Mouse (Mus musculus) bone marrow, adult 2 months (tissue): ENCODE results near the gene Fgf22. TPM values are rescaled to one million over a fixed set of nuclear protein-coding genes. Genes with fewer than 3 reads are reported as not detected.

Source experiments
- H3K27ac ChIP-seq: fragments of 200-500 bp; 2 replicates; pipeline ENCODE4 v1.5.1; 2012; ENCODE audit warnings: low read depth, mild to moderate bottlenecking, control low read depth, inconsistent platforms, low read length; ENCODE audit not compliant: control insufficient read depth, poor library complexity, insufficient read depth
- H3K4me1 ChIP-seq: fragments of 200-500 bp; 2 replicates; pipeline ENCODE4 v1.6.1; 2011; ENCODE audit warnings: low read length; ENCODE audit not compliant: control insufficient read depth, insufficient read depth
- H3K4me3 ChIP-seq: fragments of 200-500 bp; replicated peaks from 2 replicates; pipeline ENCODE3; 2011; ENCODE audit warnings: mild to moderate bottlenecking, low read depth, low read length, control low read depth; ENCODE audit not compliant: control insufficient read depth
- CTCF ChIP-seq: fragments of 200-500 bp; IDR thresholded peaks from 2 replicates; pipeline ENCODE4 v1.5.1; 2011; ENCODE audit warnings: low read length, control low read depth; ENCODE audit not compliant: control insufficient read depth, insufficient read depth
- POLR2A ChIP-seq: fragments of 200-500 bp; IDR thresholded peaks from 2 replicates; pipeline ENCODE4 v1.6.1; 2011; ENCODE audit warnings: low read depth, mild to moderate bottlenecking, control low read depth, low read length, borderline replicate concordance; ENCODE audit not compliant: control insufficient read depth
- WGBS: fragments of 180-500 bp; shearing (Covaris S2); methylation state at CpG from one replicate; pipeline ENCODE4 v1.1.7; 2018; 5-methylcytosine and 5-hydroxymethylcytosine counted together
- polyA plus RNA-seq: library from polyadenylated mRNA; stranded (reverse); fragments of >200 nt; gene quantifications from 2 replicates; pipeline ENCODE4 v1.2.4, GENCODE M21; 2011; ENCODE audit warnings: low replicate concordance; ENCODE audit not compliant: missing spikeins, insufficient read depth, insufficient read length

The Fgf22 gene
- polyA plus RNA-seq, 1 experiment: not detected

DNA sequence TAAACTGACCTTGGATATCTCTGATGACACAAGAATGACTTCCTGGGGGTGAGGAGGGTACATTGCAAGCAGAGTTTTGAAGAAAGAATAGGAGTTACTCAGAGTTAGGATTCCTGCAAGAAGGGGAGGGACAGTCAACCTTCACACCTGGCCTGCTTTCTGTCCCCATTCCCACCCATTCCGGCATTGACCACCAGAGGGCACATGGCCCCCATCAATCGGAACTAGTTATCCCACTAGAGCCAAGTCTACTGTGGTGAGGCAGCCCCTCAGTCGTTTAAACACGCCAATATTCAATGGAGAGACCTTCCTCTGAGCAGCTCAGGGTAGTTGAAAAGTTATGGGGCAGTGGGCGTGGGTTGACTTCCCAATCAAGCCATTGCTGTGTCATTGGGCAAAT is 13.5 kb downstream of the Fgf22 start:
- Histone ChIP-seq H3K4me1 (peaks cover 4% of the 10 kb centered on the region; the same call in 1 of the 2 replicates), H3K4me3 (no peak overlapping the region), H3K27ac (no peak overlapping the region)
- TF ChIP-seq POLR2A (no peak), CTCF (peak; percentile 92)
- WGBS: 5% methylated on average over 5 of the region's 5 CpGs

DNA sequence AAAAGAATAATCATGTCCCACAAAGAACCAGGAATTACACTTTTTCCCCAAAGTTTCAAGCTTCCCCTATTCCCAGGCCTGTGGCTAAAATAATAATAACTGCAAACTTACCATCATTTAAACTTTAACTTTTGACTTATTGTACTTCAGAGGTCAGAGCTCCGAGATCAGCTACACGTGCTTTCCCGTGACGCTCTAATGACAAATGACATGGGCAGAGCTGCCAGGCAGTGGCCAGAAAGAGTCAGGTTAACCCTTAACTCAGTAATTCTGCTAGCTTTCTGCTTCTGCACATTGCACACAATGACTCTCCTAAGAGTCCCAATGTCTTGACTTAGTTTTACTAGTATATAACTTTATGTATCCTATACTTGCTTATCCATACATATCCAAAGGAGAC is 14.5 kb downstream of the Fgf22 start:
- Histone ChIP-seq H3K4me1 (peaks cover 4% of the 10 kb centered on the region; the same call in 1 of the 2 replicates), H3K4me3 (no peak overlapping the region), H3K27ac (no peak overlapping the region)
- TF ChIP-seq CTCF: no peak
- TF ChIP-seq POLR2A: no peak
- WGBS: 90% methylated on average over 4 of the region's 4 CpGs

DNA sequence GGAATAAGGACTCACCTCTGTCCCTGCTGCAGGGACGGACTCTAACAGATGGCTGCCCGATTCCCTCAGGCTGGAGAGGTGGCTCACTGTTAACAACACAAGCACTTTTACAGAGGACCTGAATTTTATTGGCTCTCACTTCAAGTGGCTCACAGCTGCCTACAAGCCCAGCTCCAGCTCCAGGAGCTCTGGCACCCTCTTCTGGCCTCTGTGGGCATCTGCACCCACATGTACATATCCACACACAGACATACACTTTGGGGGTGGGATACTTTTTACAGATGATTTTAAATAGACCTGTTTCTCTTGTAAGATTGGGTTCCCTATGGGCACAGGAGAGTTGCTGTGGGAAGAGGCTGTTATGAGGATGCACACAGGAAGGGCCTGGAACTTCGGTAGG is 17.4 kb downstream of the Fgf22 start:
- Histone ChIP-seq H3K4me3 (no peak overlapping the region), H3K4me1 (no peaks in the 10 kb centered on the region; the same call in 1 of the 2 replicates), H3K27ac (no peak overlapping the region)
- 93% methylated on average over 3 of the region's 3 CpGs for WGBS
- TF ChIP-seq CTCF (peak; percentile 23; the same call in 1 of the 2 replicates), POLR2A (no peak)

DNA sequence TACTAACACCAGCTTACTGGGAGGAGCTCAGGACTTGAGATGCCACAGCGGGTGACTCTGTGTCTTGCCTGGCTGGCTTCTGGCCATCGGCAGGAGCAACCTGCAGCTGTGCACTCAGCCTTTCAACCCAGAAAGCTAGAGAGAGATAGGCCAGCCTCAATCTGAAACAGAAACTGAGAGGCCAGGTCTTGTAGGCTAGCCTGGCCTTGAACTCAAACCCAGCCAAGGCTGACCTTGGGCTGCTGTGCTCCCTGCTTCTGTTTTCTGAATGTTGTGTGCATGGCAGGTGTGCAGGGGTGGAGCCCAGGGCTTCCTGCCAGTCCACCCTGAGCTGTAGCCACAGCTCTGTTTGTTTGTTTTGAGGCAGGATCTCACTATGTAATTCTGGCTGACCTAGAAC is 18.3 kb downstream of the Fgf22 start:
- 74% methylated on average over 2 of the region's 2 CpGs for WGBS
- TF ChIP-seq CTCF: no peak
- no peak for TF ChIP-seq POLR2A

DNA sequence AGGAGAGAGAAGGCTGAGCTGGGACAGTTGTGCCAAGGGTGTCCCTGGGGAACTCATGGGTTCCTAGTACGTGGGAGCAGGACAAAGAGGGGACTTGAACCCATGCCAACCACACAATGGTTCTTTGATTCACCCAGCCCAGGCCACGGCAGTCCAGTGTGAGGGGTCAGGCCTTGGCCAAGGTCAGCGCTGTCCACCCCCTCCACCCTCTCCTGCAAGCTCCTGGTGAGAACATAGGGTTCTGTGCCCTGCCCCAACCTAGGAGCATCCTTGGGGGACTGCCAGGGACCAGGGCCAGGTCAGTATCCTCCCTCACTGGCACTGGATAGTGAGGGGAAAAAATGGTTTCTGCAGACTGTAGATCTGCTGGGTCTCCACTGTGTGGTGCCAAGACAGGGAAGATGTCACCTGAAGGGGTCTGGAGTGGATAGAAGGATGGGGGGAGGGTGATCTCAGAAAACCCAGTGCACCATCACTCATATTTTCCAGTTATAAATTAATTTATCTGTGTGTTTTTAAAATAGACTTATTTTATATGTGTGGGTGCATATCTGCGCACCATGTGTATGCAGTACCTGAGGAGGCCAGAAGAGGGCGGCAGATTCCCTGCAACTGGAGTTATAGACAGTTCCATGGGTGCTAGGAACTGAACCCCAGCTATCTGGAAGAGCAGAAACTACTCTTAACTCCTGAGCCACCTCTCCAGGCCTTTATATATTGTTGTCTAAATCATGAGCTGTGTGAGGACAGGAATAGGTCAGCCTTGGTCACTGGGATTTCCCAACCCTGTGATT is 19.8 kb downstream of the Fgf22 start:
- TF ChIP-seq CTCF (peak; percentile 43; the same call in 1 of the 2 replicates), POLR2A (no peak)

More for the DNA sequence above, 18.3 kb downstream of the Fgf22 start:
- no peak overlapping the region for H3K4me3 ChIP-seq
- no peak overlapping the region for H3K27ac ChIP-seq
- H3K4me1 ChIP-seq: no peaks in the 10 kb centered on the region

DNA sequence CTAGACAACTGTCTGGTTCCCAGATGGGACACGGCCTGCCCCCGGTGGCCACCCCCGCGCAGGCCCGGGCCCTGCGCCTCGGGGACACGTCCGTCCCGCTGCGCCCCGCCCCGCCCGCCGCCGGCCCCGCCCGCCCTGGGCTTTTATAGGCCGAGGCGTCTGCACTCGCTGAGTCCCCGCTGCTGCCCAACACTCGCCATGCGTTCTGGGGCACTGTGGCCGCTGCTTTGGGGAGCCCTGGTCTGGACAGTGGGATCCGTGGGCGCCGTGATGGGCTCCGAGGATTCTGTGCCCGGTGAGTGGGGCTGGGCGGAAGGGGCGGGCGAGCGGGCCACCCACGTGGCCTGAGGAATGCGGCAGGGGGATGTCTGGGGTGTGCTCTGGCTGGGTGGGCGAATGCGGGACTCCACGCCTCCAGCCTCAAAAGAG is 22.2 kb downstream of the Fgf22 start, which contains the start of gene Fstl3:
Fstl3 (plus strand) TSS at position 170 of the 429 bp plus-strand sequence.
- TF ChIP-seq POLR2A (no peak), CTCF (no peak)
- Histone ChIP-seq H3K27ac (no peak within 1 kb of the TSS), H3K4me1 (peaks cover 5% of the 10 kb centered on the region; the same call in 1 of the 2 replicates), H3K4me3 (no peak within 1 kb of the TSS)
- WGBS: 3% methylated on average over 39 of the region's 39 CpGs

More for the DNA sequence above, 19.8 kb downstream of the Fgf22 start:
- Histone ChIP-seq H3K4me3 (no peak overlapping the region), H3K27ac (no peak overlapping the region), H3K4me1 (no peaks in the 10 kb centered on the region)
- WGBS: 71% methylated on average over 5 of the region's 5 CpGs

DNA sequence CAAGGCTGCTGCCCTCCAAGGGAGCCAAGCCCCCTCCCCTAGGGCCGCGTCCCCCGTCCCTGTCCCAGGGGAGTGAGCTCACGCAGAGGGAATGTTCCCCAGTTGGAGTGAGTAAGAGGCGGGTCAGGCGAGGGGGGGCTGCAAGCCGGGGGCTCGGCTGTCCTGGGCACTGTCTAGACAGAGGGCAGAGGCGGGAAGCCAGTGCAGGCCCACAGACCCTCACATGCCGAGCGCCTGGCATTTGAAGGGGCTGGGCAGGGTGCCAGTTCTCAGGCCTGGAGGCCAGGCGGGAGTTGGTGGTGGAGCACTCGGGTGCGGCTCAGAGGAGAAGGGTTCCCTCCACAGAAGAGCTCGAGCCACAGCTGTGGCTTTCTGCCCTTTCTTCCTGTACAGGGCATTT is 23.1 kb downstream of the Fgf22 start:
- H3K4me1 ChIP-seq: peaks cover 5% of the 10 kb centered on the region; the same call in 1 of the 2 replicates
- 19% methylated on average over 15 of the region's 15 CpGs for WGBS
- TF ChIP-seq POLR2A (no peak), CTCF (no peak)
- no peak overlapping the region for H3K27ac ChIP-seq
- no peak overlapping the region for H3K4me3 ChIP-seq

DNA sequence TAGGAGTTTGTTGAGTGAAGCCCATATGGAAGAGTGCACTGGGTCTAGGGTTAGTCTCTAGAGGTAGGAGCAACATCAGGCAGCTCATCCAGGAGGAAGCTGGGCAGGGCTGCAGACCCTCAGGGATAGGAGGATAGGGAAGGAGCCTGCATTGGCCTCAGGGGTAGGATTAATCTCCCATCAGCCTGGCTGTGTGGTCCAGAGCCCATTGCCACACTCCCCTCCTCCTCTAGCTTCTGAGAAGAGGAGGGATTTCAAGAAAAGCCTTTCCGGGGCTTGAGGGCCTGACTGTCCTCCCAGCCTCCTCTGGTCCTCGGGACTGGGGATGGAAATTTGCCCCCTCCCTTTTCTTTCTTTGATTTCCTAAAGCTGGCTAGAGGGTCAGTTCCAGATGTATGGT is 24.3 kb downstream of the Fgf22 start:
- 15% methylated on average over 2 of the region's 2 CpGs for WGBS
- Histone ChIP-seq H3K4me1 (peaks cover 5% of the 10 kb centered on the region; the same call in 1 of the 2 replicates), H3K27ac (no peak overlapping the region), H3K4me3 (no peak overlapping the region)
- TF ChIP-seq CTCF: no peak
- no peak for TF ChIP-seq POLR2A
